ENCODE assay signal across 13 mouse cellular contexts in genomic region chr12:17677743-17678142, GRCm38 (mm10). TPM values are rescaled to one million over a fixed set of nuclear protein-coding genes. Genes with fewer than 3 reads are reported as not detected.
DNase-seq lines count a peak whose midpoint lies in the region; ATAC-seq and TF ChIP-seq lines count a peak whose summit lies in the region.
"Had no signal": no experiment of that assay in that cellular context is flagged by ENCODE, and none has a peak within 500 bp of the region (broad histone marks: within the 10 kb centered on the region; RNA-seq: fewer than 3 reads in every experiment).

No protein-coding gene starts in this region.

- no peak for DNase-seq in left cerebral cortex, adult 2 months (ENCODE audit: extremely low spot score in 1 of 2, low spot score in 2 of 2)
- DNase-seq in left cerebral cortex, postnatal 10 days (ENCODE audit: extremely low spot score in 1 of 2, low spot score in 2 of 2) = no peak
- peak; percentile 57 for DNase-seq in 416B (ENCODE audit: low read depth)
- DNase-seq in CD4-positive, CD25-positive, alpha-beta regulatory T cell, adult 2 months (ENCODE audit: low read depth, low spot score) = peak; percentile 63
- DNase-seq in cerebellum, postnatal 36 days = no peak
- no peak for DNase-seq in frontal cortex, postnatal 10 days (ENCODE audit: low spot score in 2 of 2)
- DNase-seq in cerebellum, adult 18-20 months = no peak
- DNase-seq: gastrocnemius, postnatal 14 days; kidney, postnatal 36 days had no signal

- ATAC-seq in inflammation-experienced regulatory T-cells, adult 6 months = peak; percentile 50
- ATAC-seq: forebrain, embryonic 14.5 days; hindbrain, embryonic 16.5 days had no signal

- intact Hi-C loops in left cerebral cortex, adult 2 months (cut with DNase I) = no loop called here
- intact Hi-C loops in left cerebral cortex, postnatal 10 days (cut with DNase I) = no loop called here

- peak; percentile 28 for TF ChIP-seq CTCF in left cerebral cortex, adult 2 months (IDR thresholded peaks at IDR 0.05)

- H3K27ac ChIP-seq in left cerebral cortex, adult 2 months = no peak overlapping the region
- H3K27ac ChIP-seq: heart, embryonic 15.5 days had no signal

- no peak overlapping the region for H3K4me3 ChIP-seq in left cerebral cortex, adult 2 months
- H3K4me3 ChIP-seq: heart, embryonic 15.5 days had no signal

RNA-seq across cellular contexts. Expression of gene Hpcal1, which starts 12.9 kb away (rescaled TPM):
- 10 to 100 TPM; 78.5 to 93.8 TPM for total RNA-seq in left cerebral cortex, adult 2 months (2021)
- 10 to 100 TPM; 54.8 to 66.9 TPM for total RNA-seq in left cerebral cortex, postnatal 10 days (2021)
- polyA plus RNA-seq in inflammation-experienced regulatory T-cells, adult 6 months (2017; shearing (Covaris generic)) = 100 to 1,000 TPM in 1 of 3 experiments, 10 to 100 TPM in 2; 55.6 to 103 (median 69.5) TPM

Comparison
In these comparisons a context has a peak if more than half of its experiments do, and no peak if none do; other contexts are left out.
1. DNase-seq: peak in 416B (single experiment) and CD4-positive, CD25-positive, alpha-beta regulatory T cell, adult 2 months (single experiment); none in left cerebral cortex, adult 2 months (0 of 2), left cerebral cortex, postnatal 10 days (0 of 2), cerebellum, postnatal 36 days (0 of 2), frontal cortex, postnatal 10 days (0 of 2) and cerebellum, adult 18-20 months (0 of 2).